Mouse (Mus musculus) forebrain, embryonic 14.5 days (tissue): ENCODE results near the gene Mark3. TPM values are rescaled to one million over a fixed set of nuclear protein-coding genes. Genes with fewer than 3 reads are reported as not detected.
"Not testable (repeated sequence)": the region's sequence is repeated elsewhere in the genome, so short reads cannot be mapped to it uniquely, and the experiment has no call there.

Experiments
- ATAC-seq: fragments of 200-750 bp; cut with Nextera tagmentation; 2 replicates; pipeline ENCODE4 v1.8.0; 2017; ENCODE audit warnings: mild to moderate bottlenecking, moderate library complexity
- DNase-seq: peaks from one replicate; pipeline ENCODE4 v3.0.0-alpha.2; 2015; ENCODE audit warnings: low spot score
- H3K27ac ChIP-seq: fragments of 300-500 bp; sonication (generic); 2 replicates; pipeline ENCODE4 v1.5.1; 2014; ENCODE audit warnings: low read depth, mild to moderate bottlenecking, control low read depth, low read length, moderate library complexity
- H3K27me3 ChIP-seq: fragments of 300-500 bp; sonication (generic); replicated peaks from 2 replicates; pipeline ENCODE4 v1.6.1; 2014; ENCODE audit warnings: low read length, control low read depth, mixed read lengths; ENCODE audit not compliant: control insufficient read depth, insufficient read depth
- H3K36me3 ChIP-seq: fragments of 300-500 bp; sonication (generic); 2 replicates; pipeline ENCODE4 v1.6.1; 2014; ENCODE audit warnings: low read length, control low read depth; ENCODE audit not compliant: control insufficient read depth, insufficient read depth
- H3K4me1 ChIP-seq: fragments of 300-500 bp; sonication (generic); 2 replicates; pipeline ENCODE4 v1.6.1; 2014; ENCODE audit warnings: antibody characterized with exemption, low read length, control low read depth; ENCODE audit not compliant: control insufficient read depth, insufficient read depth
- H3K4me2 ChIP-seq: fragments of 300-500 bp; sonication (generic); 2 replicates; pipeline ENCODE4 v1.6.1; 2014; ENCODE audit warnings: mild to moderate bottlenecking, control low read depth, low read length
- H3K4me3 ChIP-seq: fragments of 300-500 bp; sonication (generic); 2 replicates; pipeline ENCODE4 v1.5.1; 2014; ENCODE audit warnings: low read depth, low read length, control low read depth
- H3K9ac ChIP-seq: fragments of 300-500 bp; sonication (generic); 2 replicates; pipeline ENCODE4 v1.6.1; 2014; ENCODE audit warnings: mild to moderate bottlenecking, low read length, control low read depth, moderate library complexity
- H3K9me3 ChIP-seq: fragments of 300-500 bp; sonication (generic); replicated peaks from 2 replicates; pipeline ENCODE4 v1.6.1; 2016; ENCODE audit warnings: low read length, control low read depth, mixed read lengths; ENCODE audit not compliant: control insufficient read depth
- WGBS: fragments of 180-500 bp; shearing (Covaris S2); extraction: QIAGEN DNeasy Blood & Tissue Kit; methylation state at CpG from one replicate; pipeline ENCODE4 v1.1.7; 2014; 5-methylcytosine and 5-hydroxymethylcytosine counted together
- polyA plus RNA-seq: library from polyadenylated mRNA; unstranded; fragments of >200 nt; fragmentation: Nextera tagmentation; extraction: Ambion mirVana; gene quantifications from 2 replicates; pipeline ENCODE4 v1.2.1, GENCODE M21; 2014

Gene Mark3
- polyA plus RNA-seq, 1 experiment from 2014 or later, result 58.4 TPM

GRCm38 (mm10) chr12:111555893-111556292 is 18.4 kb upstream of the Mark3 start:
- not testable (repeated sequence) for ATAC-seq, H3K27ac ChIP-seq, H3K9me3 ChIP-seq, H3K4me3 ChIP-seq, H3K4me2 ChIP-seq, DNase-seq, H3K36me3 ChIP-seq, H3K27me3 ChIP-seq, H3K4me1 ChIP-seq, H3K9ac ChIP-seq
- 77% methylated on average over 5 of the region's 5 CpGs for WGBS

GRCm38 (mm10) chr12:111557538-111557937 is 16.8 kb upstream of the Mark3 start:
- no peaks in the 10 kb centered on the region for H3K36me3 ChIP-seq
- H3K27ac ChIP-seq, result no peak overlapping the region
- no peaks in the 10 kb centered on the region for H3K4me1 ChIP-seq
- ATAC-seq (no peak), DNase-seq (no peak)
- H3K4me3 ChIP-seq, result no peak overlapping the region
- no peak overlapping the region for H3K4me2 ChIP-seq
- WGBS, result 81% methylated on average over 6 of the region's 6 CpGs
- no peaks in the 10 kb centered on the region for H3K9me3 ChIP-seq
- H3K9ac ChIP-seq, result no peak overlapping the region
- H3K27me3 ChIP-seq, result no peaks in the 10 kb centered on the region

GRCm38 (mm10) chr12:111558655-111559054 is 15.7 kb upstream of the Mark3 start:
- H3K4me1 ChIP-seq, result no peaks in the 10 kb centered on the region
- no peaks in the 10 kb centered on the region for H3K9me3 ChIP-seq
- H3K27ac ChIP-seq, result no peak overlapping the region
- H3K4me3 ChIP-seq, result no peak overlapping the region
- DNase-seq (no peak), ATAC-seq (no peak)
- 83% methylated on average over 2 of the region's 2 CpGs for WGBS
- no peaks in the 10 kb centered on the region for H3K36me3 ChIP-seq
- H3K4me2 ChIP-seq, result no peak overlapping the region
- no peak overlapping the region for H3K9ac ChIP-seq
- H3K27me3 ChIP-seq, result no peaks in the 10 kb centered on the region

- Histone ChIP-seq H3K4me1 (no peaks in the 10 kb centered on the region), H3K4me2 (no peak overlapping the region), H3K27ac (no peak overlapping the region), H3K9ac (no peak overlapping the region), H3K9me3 (no peaks in the 10 kb centered on the region), H3K27me3 (no peaks in the 10 kb centered on the region), H3K36me3 (no peaks in the 10 kb centered on the region), H3K4me3 (no peak overlapping the region)
- 66% methylated on average over 18 of the region's 18 CpGs for WGBS
- DNase-seq (peak; percentile 49), ATAC-seq (0 out of 2 replicates have a peak, but pooled peaks have one; percentile 15)
Measured at GRCm38 (mm10) chr12:111559647-111560258, 14.6 kb upstream of the Mark3 start.

- Histone ChIP-seq H3K9ac (no peak overlapping the region), H3K9me3 (no peaks in the 10 kb centered on the region), H3K27me3 (no peaks in the 10 kb centered on the region), H3K4me1 (no peaks in the 10 kb centered on the region), H3K36me3 (no peaks in the 10 kb centered on the region), H3K4me2 (no peak overlapping the region), H3K27ac (no peak overlapping the region), H3K4me3 (no peak overlapping the region)
- no peak for DNase-seq
- ATAC-seq, result no peak
- 73% methylated on average over 5 of the region's 5 CpGs for WGBS
Measured at GRCm38 (mm10) chr12:111560286-111560685, 14.0 kb upstream of the Mark3 start.

GRCm38 (mm10) chr12:111562276-111562814 is 12.0 kb upstream of the Mark3 start:
- Histone ChIP-seq H3K4me3 (no peak overlapping the region), H3K9ac (no peak overlapping the region), H3K4me2 (no peak overlapping the region), H3K27me3 (no peaks in the 10 kb centered on the region), H3K4me1 (no peaks in the 10 kb centered on the region), H3K36me3 (no peaks in the 10 kb centered on the region), H3K9me3 (no peaks in the 10 kb centered on the region), H3K27ac (no peak overlapping the region)
- ATAC-seq (no peak), DNase-seq (no peak)
- 49% methylated on average over 4 of the region's 4 CpGs for WGBS

GRCm38 (mm10) chr12:111563076-111563629 is 11.2 kb upstream of the Mark3 start:
- no peak for ATAC-seq
- Histone ChIP-seq H3K4me1 (no peaks in the 10 kb centered on the region), H3K36me3 (no peaks in the 10 kb centered on the region), H3K9ac (no peak overlapping the region), H3K27me3 (no peaks in the 10 kb centered on the region), H3K27ac (no peak overlapping the region), H3K9me3 (no peaks in the 10 kb centered on the region), H3K4me3 (no peak overlapping the region), H3K4me2 (no peak overlapping the region)
- no peak for DNase-seq
- WGBS, result 38% methylated on average over 5 of the region's 5 CpGs

- Histone ChIP-seq H3K4me2 (no peak overlapping the region), H3K4me1 (no peaks in the 10 kb centered on the region), H3K9ac (no peak overlapping the region), H3K27me3 (no peaks in the 10 kb centered on the region), H3K36me3 (no peaks in the 10 kb centered on the region), H3K4me3 (no peak overlapping the region), H3K27ac (no peak overlapping the region), H3K9me3 (no peaks in the 10 kb centered on the region)
- ATAC-seq, result no peak
- 81% methylated on average over 5 of the region's 5 CpGs for WGBS
- DNase-seq, result no peak
Measured at GRCm38 (mm10) chr12:111565363-111565762, 9.0 kb upstream of the Mark3 start.

- Histone ChIP-seq H3K9ac (no peak overlapping the region), H3K9me3 (no peaks in the 10 kb centered on the region), H3K4me2 (no peak overlapping the region), H3K4me3 (no peak overlapping the region), H3K36me3 (no peaks in the 10 kb centered on the region), H3K27ac (no peak overlapping the region), H3K4me1 (peaks cover 7% of the 10 kb centered on the region), H3K27me3 (no peaks in the 10 kb centered on the region)
- ATAC-seq, result no peak
- 73% methylated on average over 11 of the region's 11 CpGs for WGBS
- no peak for DNase-seq
Measured at GRCm38 (mm10) chr12:111568836-111569235, 5.5 kb upstream of the Mark3 start.
